Comparison of ENCODE assay signal across 9 mouse cellular contexts in the genomic region with DNA sequence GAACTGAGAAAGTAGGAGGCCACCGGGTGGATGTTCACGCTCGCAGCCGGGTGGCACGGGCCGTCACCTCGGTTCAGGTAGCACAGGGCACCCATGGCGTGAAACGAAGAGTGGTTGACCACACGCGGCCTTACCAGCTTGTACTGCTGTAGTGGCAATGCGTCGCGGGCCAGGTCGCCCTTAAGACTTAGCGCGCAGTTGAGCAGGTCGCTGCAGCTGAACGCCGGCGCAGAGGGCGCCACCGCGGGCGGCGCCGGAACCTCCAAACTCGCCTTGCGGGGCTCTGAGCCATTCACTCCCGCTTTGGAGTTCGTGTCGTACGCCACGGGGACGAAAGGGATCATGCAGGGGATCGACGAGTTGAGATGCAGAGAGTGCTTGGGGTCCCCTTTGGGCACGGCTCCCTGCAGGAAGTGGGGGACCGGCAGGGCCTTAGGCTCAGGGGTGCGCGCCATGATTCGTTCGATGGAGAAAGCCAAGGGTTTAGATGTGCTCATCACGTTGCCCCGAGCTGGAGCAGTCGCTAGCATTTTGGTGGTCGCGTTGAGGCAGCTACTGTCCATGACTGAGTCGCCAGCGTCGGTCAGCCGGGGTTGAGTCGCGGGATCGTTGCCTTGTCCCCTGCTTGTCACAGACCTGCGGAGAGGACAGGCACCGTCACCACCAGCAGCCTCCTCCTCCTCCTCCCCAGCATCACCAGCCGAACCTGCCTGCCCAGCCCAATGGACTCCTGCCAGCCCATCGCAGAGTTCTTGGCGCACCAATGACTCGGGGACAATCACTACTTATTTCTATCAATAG. TPM values are rescaled to one million over a fixed set of nuclear protein-coding genes. Genes with fewer than 3 reads are reported as not detected.
DNase-seq lines count a peak whose midpoint lies in the region; ATAC-seq and TF ChIP-seq lines count a peak whose summit lies in the region.
"Had no signal": no experiment of that assay in that cellular context is flagged by ENCODE, and none has a peak within 500 bp of the region (broad histone marks: within the 10 kb centered on the region; RNA-seq: fewer than 3 reads in every experiment).

No protein-coding gene starts in this region.

- no peak for TF ChIP-seq CTCF in gastrocnemius, adult 2 months (IDR thresholded peaks at IDR 0.05)

- H3K4me1 ChIP-seq in heart, embryonic 12.5 days (replicated peaks), result peaks cover 23% of the 10 kb centered on the region
- H3K4me1 ChIP-seq in forebrain, embryonic 16.5 days (replicated peaks; ENCODE audit: control insufficient read depth, insufficient read depth, low read length), result peaks cover 20% of the 10 kb centered on the region

- peaks cover 72% of the 10 kb centered on the region for H3K27me3 ChIP-seq in heart, embryonic 12.5 days (replicated peaks)
- peaks cover 60% of the 10 kb centered on the region for H3K27me3 ChIP-seq in forebrain, embryonic 16.5 days (replicated peaks; ENCODE audit: control insufficient read depth, insufficient read depth, low read length)

- peak overlapping the region; percentile 92 for H3K4me2 ChIP-seq in heart, embryonic 12.5 days
- peak overlapping the region; percentile 25 for H3K4me2 ChIP-seq in forebrain, embryonic 16.5 days (ENCODE audit: low read length)

- no peak for ATAC-seq in heart, embryonic 12.5 days (ENCODE audit: insufficient number of reproducible peaks, low FRiP score)
- no peak for ATAC-seq in forebrain, embryonic 16.5 days
- 0 out of 2 replicates have a peak, but pooled peaks have one; percentile 14 for ATAC-seq in megakaryocyte-erythroid progenitor cell, adult 5-6 weeks (replicated peaks; ENCODE audit: low FRiP score, low TSS enrichment, poor library complexity, severe bottlenecking)

- H3K27ac ChIP-seq in heart, embryonic 12.5 days (ENCODE audit: poor library complexity, severe bottlenecking), result no peak overlapping the region
- no peak overlapping the region for H3K27ac ChIP-seq in forebrain, embryonic 16.5 days (ENCODE audit: low read length)
- H3K27ac ChIP-seq in gastrocnemius, adult 2 months, result no peak overlapping the region

- H3K9ac ChIP-seq in heart, embryonic 12.5 days, result no peak overlapping the region
- H3K9ac ChIP-seq in forebrain, embryonic 16.5 days (replicated peaks; ENCODE audit: low read depth, low read length), result no peak overlapping the region

- no peak for DNase-seq in heart, adult 8-10 months (ENCODE audit: low spot score)
- peak; percentile 74 for DNase-seq in ES-CJ7 (ENCODE audit: low read depth, low spot score)
- DNase-seq in urinary bladder, postnatal 36 days (ENCODE audit: low spot score in 2 of 2), result no peak
- DNase-seq in gastrocnemius, adult 2 months, result no peak
- no peak for DNase-seq in thymus, postnatal 4 days

- peak overlapping the region; percentile 53 for H3K4me3 ChIP-seq in heart, embryonic 12.5 days
- no peak overlapping the region; the same call in 1 of the 2 replicates for H3K4me3 ChIP-seq in forebrain, embryonic 16.5 days (replicated peaks; ENCODE audit: low read length)
- no peak overlapping the region for H3K4me3 ChIP-seq in gastrocnemius, adult 2 months

- no peaks in the 10 kb centered on the region for H3K36me3 ChIP-seq in heart, embryonic 12.5 days
- no peaks in the 10 kb centered on the region for H3K36me3 ChIP-seq in forebrain, embryonic 16.5 days (ENCODE audit: control insufficient read depth, insufficient read depth)

- H3K9me3 ChIP-seq in heart, embryonic 12.5 days (replicated peaks), result no peaks in the 10 kb centered on the region
- H3K9me3 ChIP-seq in forebrain, embryonic 16.5 days (ENCODE audit: control insufficient read depth, low read length), result no peaks in the 10 kb centered on the region

- WGBS in heart, embryonic 12.5 days, result under 1% methylated on average over 61 of the region's 61 CpGs
- under 1% methylated on average over 61 of the region's 61 CpGs for WGBS in forebrain, embryonic 16.5 days

- intact Hi-C loops in gastrocnemius, adult 2 months (cut with DNase I), result no loop called here

RNA-seq across cellular contexts. Expression of gene Fezf1, which starts 0.5 kb away (rescaled TPM):
- not detected in 2 replicates for polyA plus RNA-seq in heart, embryonic 12.5 days (2016; fragmentation: Nextera tagmentation; extraction: Ambion mirVana)
- not detected for total RNA-seq in heart, adult 8-10 months (2022)
- polyA plus RNA-seq in forebrain, embryonic 16.5 days (2015; fragmentation: Nextera tagmentation; extraction: Ambion mirVana), result 4.1 and 15.2 TPM in 2 replicates
- total RNA-seq in megakaryocyte-erythroid progenitor cell, adult 5-6 weeks (2014; fragmentation: Nextera tagmentation), result not detected in 2 replicates
- not detected in 2 replicates for total RNA-seq in megakaryocyte-erythroid progenitor cell, adult 5-6 weeks (2017)
- not detected for total RNA-seq in gastrocnemius, adult 2 months (2021)
- polyA plus RNA-seq: gonadal fat pad, adult 2 months had no signal
